Mouse (Mus musculus): ENCODE results near the gene Ubqln4.

GRCm38 (mm10) chr3:88569093-88569492, 15.5 kb downstream of the Ubqln4 start:
- TF ChIP-seq ZNF384 (IDR thresholded peaks at IDR 0.05; ENCODE audit: low read depth, low read length), result no peak
- TF ChIP-seq CHD2 (IDR thresholded peaks at IDR 0.05; ENCODE audit: low read depth, low read length), result no peak
